Mouse (Mus musculus) brain, embryonic 14.5 days (tissue): Measurements from ENCODE around the gene Rif1.

ENCODE experiments used
- CTCF ChIP-seq: fragments of 200-500 bp; IDR thresholded peaks from 2 replicates; pipeline ENCODE4 v1.5.1; 2012; ENCODE audit warnings: inconsistent platforms, mild to moderate bottlenecking, moderate library complexity, borderline replicate concordance; ENCODE audit not compliant: insufficient read depth, insufficient read length; ENCODE audit errors: extremely low read depth
- POLR2A ChIP-seq: fragments of 200-500 bp; IDR thresholded peaks from 2 replicates; pipeline ENCODE4 v1.6.1; 2012; ENCODE audit warnings: mild to moderate bottlenecking, inconsistent platforms, borderline replicate concordance; ENCODE audit not compliant: poor library complexity, insufficient read depth, insufficient read length, severe bottlenecking; ENCODE audit errors: extremely low read depth

GRCm38 (mm10) chr2:52153064-52153463 lies 80.4 kb downstream of the Rif1 start:
- TF ChIP-seq POLR2A: no peak
- no peak for TF ChIP-seq CTCF
